Mouse (Mus musculus) brain, embryonic 18.5 days (tissue): ENCODE results near the gene Med11.

Experiments
- DNase-seq: peaks from one replicate; pipeline ENCODE4 v3.0.0-alpha.2; 2012; ENCODE audit warnings: low read depth, low spot score

Gene Med11

DNA sequence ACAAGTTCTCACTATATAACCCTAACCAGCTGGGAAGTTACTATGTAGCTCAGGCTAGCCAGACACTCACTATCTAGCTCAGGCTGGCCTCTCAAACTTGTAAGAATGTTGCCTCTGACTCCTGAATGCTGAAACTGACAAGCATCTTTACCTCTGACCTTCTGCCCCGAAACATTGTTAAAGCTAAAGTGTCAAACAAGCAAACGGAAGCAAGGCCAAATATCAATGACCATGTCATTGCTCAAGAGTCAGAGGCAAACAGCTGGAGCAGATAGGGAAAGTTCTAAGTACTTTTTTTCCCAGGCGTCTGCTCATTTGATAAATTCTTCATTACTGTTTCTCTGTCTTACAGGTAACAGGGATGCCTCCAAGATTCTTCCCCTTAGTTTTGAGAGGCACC is 50.3 kb downstream of the Med11 start:
- DNase-seq: no peak
